Mouse (Mus musculus) left cerebral cortex, postnatal 10 days (tissue): ENCODE results near the gene Opn4. TPM values are rescaled to one million over a fixed set of nuclear protein-coding genes. Genes with fewer than 3 reads are reported as not detected.
A peak's percentile ranks its signal among the peaks of the same experiment; 100 is the strongest.

ENCODE experiments used
- DNase-seq, 2 experiments: peaks; one replicate each; pipeline ENCODE4 v3.0.0; 2021 to 2022; ENCODE audit warnings: low spot score in 2 of 2, mixed read lengths in 1 of 2; ENCODE audit errors: extremely low spot score in 1 of 2
- intact Hi-C: fragments of 180-260 bp; cut with DNase I; formaldehyde crosslinking; loops from one replicate; pipeline ENCODE4 v1.15.1; 2025
- total RNA-seq, 2 experiments: library from RNA; stranded (reverse); gene quantifications; 2 replicates each; pipeline ENCODE4 v1.2.3; 2021

Opn4 gene
- not detected for total RNA-seq

DNA sequence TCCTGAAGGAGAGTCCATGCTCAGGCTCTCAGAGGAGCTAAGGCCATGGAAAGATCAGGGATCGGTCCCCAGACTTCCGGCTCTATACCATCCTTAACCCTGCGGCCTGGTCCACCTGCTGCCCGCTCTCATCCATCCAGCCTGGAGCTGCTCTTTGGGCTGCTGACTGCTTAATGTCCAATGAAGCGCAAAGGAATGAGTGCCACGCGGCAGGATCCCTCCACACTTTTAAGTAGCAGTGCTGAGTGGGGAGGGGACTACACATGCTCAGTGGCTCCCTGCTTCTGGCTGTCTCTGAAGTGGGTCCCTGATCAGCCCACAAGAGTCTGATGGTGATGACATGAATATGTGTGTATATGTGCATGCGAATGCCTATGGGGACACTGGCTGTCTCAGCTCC, at the start of gene Opn4:
Gene Opn4 (minus strand): TSS at position 202 of the 400 bp plus-strand sequence.
- intact Hi-C loops = no loop called here
- no peak for DNase-seq

DNA sequence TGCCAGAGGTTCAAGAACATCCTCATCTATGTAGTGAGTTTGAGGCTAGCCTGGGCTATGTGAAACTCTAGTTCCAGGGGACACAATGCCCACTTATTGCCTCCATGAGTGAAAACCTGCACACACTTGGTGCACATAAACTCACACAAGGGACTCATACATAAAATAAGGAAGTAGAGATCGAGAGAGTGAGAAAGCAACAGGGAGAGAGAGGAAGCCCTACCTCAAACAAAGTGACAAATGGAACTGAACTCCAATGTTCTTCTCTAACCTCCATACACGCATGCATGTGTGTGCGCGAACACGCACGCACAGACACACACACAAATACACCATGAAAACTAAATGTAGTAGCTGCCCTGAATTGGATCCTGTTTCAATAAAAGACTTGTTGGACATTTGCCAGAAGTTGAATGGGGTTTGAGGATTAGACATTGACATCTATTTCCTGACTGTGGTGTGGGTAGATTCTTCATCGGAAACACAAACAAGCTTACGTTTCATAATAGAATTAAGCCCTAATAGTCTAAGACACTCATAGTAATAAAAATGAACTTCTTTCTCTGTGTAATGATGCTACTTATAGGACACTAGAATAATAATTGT, 48.0 kb upstream of the Opn4 start:
- intact Hi-C loops = no loop called here

DNA sequence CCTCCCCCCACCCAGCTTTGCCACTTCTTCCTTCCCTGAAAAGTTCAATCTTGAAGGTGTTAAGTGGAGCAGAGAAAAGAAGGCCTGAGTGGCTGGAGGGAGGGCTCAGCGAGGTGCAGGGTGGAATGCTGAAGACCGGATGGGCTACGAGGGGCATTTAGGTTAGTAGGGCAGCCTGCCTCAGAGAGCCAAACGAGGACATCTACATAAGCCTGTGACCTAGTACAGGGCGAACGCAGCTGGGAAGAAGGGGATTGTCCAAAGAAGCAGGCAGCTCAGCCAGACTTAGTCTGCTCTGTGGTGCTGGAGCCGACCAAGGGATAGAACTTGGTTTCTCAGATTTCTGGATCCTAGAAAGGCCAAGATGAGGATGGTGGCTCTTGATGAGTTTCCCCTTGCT, 44.2 kb upstream of the Opn4 start:
- no peak for DNase-seq
- intact Hi-C loops = no loop called here

More for the DNA sequence above, 48.0 kb upstream of the Opn4 start:
- DNase-seq = no peak

DNA sequence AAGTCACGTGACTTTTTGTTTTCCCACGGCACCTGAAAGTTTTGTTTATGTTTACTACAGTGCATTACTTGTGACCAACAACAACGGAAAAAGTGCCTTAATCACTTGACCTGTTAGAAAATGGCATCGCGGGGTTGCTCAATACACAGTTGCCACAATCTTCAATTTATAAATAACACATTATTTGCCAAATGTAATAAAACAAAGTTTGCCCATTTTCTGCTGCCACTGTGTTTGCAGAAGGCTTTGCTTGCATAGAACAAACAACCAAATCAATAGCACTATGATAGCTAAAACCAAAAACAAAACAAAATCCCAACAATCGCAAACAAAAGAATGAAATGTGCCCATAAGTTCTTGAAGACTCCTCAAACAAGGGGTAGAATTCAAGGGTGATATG, 35.8 kb upstream of the Opn4 start:
- intact Hi-C loops = no loop called here

DNA sequence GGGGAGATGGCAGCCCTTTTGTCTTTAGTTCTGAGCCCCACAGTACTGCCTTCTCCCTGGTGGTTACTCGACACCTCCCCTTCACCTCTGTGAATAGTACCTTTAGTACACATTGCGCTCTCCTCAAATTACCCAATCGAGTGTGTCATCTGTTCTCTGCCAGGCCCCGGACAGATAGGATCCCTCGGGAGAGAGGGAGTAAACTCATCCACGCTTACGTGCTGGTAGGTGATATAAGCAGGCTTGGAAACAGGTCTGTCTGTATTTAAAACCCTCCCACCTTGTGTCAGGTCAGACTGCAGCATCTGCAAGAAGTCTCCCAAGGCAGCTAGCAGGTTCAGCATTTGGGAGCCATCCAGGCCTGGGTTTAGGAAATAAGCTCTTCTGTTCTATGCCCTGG, 35.2 kb upstream of the Opn4 start:
- intact Hi-C loops = no loop called here
- no peak for DNase-seq

More for the DNA sequence above, 35.8 kb upstream of the Opn4 start:
- no peak for DNase-seq

DNA sequence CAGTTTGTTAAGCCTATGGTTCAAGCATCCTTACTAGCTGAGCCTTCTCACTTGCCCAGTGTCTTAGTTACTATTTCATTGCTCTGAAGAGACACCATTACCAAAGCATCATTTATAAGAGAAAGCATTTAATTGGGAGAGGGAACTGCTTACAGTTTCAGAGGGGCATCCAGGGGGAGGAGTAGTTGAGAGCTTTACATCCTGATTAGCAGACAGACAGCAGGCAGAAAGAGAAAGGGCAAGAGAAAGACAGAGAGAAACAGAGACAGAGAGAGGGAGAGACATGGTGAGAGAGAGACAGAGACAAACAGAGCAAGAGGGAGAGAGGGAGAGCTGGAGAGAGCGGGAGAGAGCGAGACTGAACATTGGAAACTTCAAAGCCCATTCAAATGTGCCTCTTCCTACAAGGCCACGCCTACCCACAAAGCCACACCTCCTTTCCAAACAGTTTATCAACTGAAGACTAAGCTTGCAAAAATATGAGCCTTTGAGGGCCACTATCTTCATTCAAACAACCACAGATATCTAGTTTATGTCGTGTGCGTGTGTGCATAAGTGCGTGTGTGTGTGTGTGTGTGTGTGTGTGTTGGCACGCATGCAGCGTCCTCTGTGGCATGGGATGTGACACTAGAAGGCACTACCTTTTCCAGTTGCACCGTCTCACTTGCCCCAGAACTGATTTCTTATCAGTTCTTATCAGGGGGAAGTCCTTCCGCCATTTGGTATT, 32.9 kb upstream of the Opn4 start:
- DNase-seq = no peak
- intact Hi-C loops = no loop called here

DNA sequence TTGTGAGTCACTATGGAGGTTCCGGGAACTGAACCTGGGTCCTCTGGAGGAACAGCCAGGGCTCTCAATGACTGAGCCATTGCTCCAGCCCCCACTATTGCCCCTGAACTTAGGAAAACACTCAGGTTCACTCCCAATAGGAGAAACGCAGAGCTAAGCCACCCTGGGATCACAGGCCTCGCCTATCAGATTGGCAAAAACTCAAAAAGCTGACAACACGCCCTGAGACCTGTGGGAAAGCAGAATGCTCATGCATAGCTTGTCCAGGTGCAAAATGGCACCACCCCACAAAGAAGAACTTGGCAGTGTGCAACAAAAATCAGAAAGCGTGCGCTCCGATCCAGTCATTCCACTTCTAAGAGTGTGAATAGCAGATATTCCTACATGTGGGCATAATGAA, 26.9 kb upstream of the Opn4 start:
- intact Hi-C loops = no loop called here
- no peak for DNase-seq

DNA sequence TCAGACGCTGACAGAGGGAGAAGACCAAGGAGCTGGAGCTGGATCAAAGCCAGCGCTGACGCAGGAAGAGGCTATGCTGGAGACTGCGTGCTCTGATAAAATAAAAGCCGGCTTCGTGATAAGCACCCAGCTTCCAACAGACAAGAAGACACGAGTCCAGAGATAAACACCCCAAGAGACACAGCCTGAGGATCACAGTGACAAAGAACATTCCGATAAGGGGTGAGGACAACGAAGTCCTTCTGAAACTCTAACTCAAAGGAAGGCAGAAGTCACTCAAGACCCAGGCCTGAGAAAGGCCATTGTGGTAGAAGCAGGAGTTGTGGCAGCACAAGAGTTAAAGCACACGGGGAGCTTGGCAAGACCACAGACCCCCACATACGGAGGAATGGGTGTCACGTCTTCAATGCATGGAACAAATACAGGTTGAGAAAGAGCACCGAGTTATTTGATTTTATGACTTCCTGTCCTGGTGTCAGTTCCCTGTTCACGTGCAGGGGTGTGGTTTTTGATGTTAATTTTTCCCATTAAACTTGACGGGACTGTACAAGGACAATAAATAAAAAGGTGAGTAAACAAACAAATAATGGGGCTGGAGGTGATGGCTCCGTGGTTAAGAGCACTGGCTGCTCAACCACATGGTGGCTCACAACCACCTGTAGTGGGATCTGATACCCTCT, 23.7 kb upstream of the Opn4 start:
- intact Hi-C loops = no loop called here
- DNase-seq = no peak

DNA sequence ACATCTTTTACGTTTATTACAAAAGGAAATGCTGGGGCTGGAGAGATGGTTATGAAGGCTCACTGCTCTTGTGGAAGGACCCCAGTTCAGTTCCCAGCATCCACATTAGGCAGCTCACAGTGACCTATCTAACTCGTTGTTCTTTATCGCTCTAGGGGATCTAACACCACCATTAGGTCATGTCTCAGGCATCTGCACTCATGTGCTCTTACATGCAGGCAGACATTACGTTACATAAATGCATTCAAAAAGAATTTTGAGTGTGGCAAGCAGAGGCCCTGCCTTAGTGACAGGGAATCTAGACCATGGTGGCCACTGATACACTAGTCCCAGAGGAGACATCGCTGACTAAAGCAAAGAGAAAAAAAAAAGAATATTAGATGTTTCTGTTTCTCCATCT, 23.1 kb upstream of the Opn4 start:
- intact Hi-C loops = no loop called here

DNA sequence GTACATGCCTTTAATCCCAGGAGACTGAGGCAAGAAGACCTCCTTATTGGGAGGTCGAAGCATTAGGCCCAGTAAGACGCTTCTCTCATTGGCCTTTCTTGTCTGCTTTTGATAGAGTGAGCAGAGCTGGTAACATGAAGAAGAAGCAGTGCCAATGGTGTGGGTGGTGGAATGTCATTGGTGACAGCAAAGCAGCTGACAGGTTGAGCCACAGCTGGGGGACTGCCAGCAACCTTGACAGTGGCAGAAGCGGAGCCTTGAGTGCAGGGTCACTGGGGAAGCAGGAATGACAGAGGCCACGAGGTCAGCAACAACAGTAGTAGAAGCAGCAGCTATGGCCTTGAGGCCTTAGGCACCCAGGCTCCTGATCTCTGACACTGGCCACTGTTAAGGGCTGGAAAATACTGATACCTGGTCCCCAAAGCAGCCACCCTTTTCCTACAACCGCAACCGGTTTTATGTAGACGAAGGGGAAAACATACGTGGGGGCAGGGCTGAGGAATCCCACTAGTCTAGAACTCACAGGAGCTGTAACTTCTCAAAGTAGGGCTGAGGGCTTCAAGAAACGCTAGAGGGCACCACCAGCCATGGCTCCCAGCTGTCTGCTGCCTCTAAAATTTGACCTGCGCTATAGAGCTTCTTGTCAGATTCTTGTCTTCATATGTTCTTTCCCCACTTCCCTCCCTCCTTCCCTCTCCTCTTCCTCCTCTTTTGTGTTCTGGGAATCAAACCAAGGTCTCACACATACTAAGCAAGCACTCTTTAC, 20.9 kb upstream of the Opn4 start:
- peak in 1 of 2 experiments; percentile 39 for DNase-seq
- intact Hi-C loops = no loop called here

More for the DNA sequence above, 23.1 kb upstream of the Opn4 start:
- DNase-seq = no peak

DNA sequence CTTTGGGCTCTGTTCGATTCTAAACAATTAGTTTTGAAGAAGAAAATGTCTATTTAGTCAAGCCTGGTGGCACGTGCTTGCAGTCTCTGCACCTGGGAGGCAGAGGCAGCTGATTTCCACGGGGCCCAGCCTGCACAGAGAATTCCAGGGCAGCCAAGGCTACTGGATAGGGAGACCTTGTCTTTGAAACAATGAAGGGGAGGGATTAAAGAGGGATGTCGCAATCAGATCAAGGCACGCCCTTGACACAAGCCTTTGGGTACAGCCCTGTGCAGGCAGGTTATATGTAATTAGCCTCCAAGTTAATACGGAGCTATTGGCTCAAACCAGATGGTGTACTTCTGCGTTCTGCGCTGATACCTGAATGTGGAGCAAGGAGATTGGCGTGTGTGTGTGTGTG, 18.9 kb upstream of the Opn4 start:
- intact Hi-C loops = no loop called here
- no peak for DNase-seq

DNA sequence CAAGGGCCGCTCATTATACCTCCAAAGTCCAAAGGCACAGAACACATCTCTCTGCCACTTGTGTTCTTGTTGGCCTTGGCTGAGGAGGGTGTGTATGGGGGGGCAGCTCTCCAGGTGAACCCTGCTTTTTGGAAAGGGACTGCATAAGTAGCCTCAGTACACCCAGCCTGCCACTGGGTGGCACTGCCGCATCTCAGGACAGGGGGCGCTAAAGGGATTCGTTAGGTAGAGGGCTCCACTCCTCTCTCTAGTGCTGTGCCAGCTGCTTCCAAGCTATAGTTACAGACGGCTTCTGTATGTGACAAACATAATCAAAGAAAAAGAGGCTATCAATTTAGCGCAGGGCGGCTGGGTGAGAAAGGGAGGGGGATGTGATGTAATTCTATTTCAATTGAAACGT, 16.9 kb upstream of the Opn4 start:
- intact Hi-C loops = loop anchor here (2.0 kb wide), 1 partner anchor 162 kb away; no protein-coding TSS in a partner anchor

DNA sequence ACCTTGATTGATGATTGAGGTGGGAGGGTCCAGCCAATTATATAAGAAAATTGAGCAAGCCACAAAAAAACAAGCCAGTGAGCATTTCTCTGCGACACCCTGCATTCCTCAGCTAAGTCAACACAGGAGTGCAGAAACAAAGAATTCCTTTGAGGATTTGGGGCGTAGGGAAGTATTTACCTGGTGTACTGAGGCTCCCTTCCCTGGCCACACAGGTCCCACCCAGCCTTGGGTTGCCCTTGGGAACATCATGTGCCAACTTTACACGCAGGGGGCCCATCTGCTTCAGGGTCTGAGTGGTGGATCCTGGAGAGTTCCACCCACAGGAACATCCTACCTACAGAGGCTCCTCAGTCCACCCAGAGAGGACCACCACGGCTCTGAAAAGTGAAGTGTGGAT, 15.7 kb upstream of the Opn4 start:
- DNase-seq = no peak
- intact Hi-C loops = loop anchor here (2.0 kb wide), 1 partner anchor 163 kb away; no protein-coding TSS in a partner anchor

More for the DNA sequence above, 16.9 kb upstream of the Opn4 start:
- peak; percentile 77 to 86 for DNase-seq

DNA sequence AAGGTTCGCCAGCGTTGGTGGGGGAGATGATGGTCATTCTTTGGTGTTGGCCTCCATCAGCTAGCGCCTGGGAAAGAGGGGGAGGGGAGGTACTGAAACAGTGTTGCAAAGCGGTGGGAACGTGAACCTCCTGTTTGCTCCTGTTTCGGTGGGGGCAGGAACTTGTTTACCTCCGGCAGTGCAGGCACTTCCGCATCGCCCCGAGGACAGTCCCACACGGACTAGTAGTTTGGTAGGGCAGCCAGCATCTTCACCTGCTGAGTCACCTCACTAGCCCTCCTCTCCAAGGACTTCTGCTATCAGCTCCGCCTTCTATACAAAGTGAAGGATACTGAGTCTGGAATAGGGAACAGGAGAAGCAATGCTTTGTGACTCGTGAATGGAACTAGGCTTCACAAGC, 15.1 kb upstream of the Opn4 start:
- intact Hi-C loops = no loop called here
- no peak for DNase-seq

DNA sequence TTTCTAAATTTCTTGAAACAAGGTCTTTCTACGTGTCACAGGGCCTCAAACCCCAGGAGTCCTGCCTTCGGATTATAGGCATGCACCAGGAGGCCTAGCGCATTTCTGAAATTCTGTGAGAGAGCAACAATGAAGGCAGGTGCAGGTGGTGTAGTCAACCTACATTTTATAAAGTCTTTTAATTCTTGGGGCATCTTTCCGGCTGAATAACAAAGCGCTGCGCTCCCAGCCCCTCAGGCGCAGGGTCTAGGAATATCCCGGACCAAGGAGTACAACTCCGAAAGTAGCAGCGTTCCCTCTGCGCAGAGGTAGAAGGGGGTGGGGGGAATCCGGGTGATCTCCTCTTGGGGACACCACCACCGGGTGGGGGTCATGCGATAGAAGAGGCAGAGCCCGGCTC, 14.6 kb upstream of the Opn4 start:
- intact Hi-C loops = no loop called here
- no peak for DNase-seq

DNA sequence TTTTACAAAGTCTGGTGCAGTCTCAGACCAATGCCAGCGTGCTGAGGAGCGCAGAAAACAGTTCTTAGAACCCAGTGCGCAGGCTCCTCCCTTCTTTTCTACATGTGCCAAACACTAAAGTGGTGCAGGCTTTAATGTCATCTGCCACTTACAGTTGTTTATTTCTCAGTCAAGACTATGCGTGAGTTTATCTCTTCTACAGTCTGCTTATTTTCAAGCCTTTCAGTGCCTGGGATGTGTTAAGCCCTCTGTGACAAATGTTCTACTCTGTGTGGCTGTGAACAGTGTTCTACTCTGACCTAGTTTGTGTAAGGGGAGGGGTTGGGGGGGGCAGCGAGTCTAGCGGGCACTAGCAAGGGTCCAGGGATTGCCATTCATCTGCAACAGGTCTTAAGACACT, 13.6 kb upstream of the Opn4 start:
- intact Hi-C loops = no loop called here
- DNase-seq = no peak

DNA sequence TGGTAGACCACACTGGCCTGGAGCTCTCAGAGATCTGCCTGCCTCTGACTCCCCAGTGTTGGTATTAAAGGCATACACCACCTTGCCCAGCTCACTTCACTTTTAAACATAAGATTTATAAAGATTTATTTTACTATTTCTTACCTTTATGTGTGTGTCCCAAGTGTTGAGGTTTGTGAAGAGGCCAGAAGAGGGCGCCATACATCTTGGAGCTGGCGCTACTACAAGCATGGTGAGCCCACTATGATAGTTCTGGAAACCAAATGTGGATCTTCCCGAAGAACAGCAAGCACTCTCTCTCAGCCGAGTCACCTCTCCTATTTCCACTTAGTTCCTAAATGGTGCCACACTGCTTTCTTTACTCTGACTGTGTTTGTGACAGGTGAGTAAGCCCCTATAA, 12.3 kb upstream of the Opn4 start:
- DNase-seq = no peak
- intact Hi-C loops = no loop called here

DNA sequence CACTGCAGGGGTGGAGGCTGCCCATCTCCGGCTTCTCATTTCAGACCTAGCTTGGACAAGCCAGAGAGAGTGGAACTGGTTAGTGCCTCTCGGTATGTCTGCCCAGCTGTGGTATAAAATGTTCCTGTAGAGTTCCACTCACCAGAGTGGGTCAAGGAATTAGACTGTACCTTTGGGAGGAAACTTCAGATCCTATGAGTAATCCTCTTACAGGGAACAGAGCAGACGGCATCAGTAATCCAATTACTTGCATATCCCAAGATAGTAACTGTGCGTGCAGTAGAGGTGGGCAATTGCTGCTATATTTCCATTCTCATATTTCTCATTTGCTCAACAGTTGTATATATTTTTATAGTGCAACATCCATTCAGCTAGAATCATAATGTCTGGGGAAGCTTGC, 11.6 kb upstream of the Opn4 start:
- no peak for DNase-seq
- intact Hi-C loops = no loop called here

DNA sequence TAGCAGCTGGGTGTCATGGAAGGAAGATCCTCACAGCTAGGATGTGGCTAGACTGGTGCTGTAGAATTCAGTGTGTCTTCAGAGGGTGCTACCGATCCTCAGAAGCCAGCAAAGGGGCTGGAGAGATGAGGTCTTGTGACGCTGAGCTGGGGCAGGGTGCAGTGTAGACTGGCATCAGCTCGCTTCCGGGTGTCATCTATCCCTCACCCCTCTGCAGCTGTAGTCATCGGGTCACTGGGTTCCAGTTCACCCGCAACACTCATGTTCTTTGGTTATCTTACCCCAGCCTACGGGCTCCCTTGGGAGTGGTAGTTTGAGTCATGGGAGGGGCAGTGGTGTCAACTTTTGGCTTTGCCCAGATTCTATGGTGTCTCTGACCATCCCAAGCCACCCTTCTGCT, 2.0 kb upstream of the Opn4 start:
- DNase-seq = no peak
- intact Hi-C loops = no loop called here
